Mouse (Mus musculus) spleen, adult 2 months (tissue): ENCODE results near the gene Nckap5.

Experiments used
- CTCF ChIP-seq: fragments of 200-500 bp; IDR thresholded peaks from 2 replicates; pipeline ENCODE4 v1.5.1; 2011; ENCODE audit warnings: mild to moderate bottlenecking, inconsistent platforms; ENCODE audit not compliant: insufficient read depth, insufficient read length, insufficient replicate concordance; ENCODE audit errors: extremely low read depth
- POLR2A ChIP-seq: fragments of 200-500 bp; IDR thresholded peaks from 2 replicates; pipeline ENCODE4 v1.6.1; 2011; ENCODE audit warnings: low read depth, low read length, inconsistent platforms

GRCm38 (mm10) chr1:126518067-126518466 lies 312.5 kb downstream of the Nckap5 start:
- TF ChIP-seq CTCF (no peak), POLR2A (no peak)
